Mouse (Mus musculus): ENCODE results near the gene Napsa. TPM values are rescaled to one million over a fixed set of nuclear protein-coding genes. Genes with fewer than 3 reads are reported as not detected.

The Napsa gene
- total RNA-seq, 4 experiments from 2014 or later = 0.65 TPM; not detected in 3

- no peak for DNase-seq (ENCODE audit: low spot score in 2 of 2)
Observed at GRCm38 (mm10) chr7:44625241-44626067, 53.3 kb downstream of the Napsa start.

GRCm38 (mm10) chr7:44626068-44626385 is 53.8 kb downstream of the Napsa start:
- no peak for DNase-seq (ENCODE audit: low spot score in 2 of 2)

GRCm38 (mm10) chr7:44626966-44627365 is 54.8 kb downstream of the Napsa start:
- DNase-seq (ENCODE audit: low spot score in 2 of 2) = no peak

GRCm38 (mm10) chr7:44628402-44629034 is 56.3 kb downstream of the Napsa start:
- no peak for DNase-seq (ENCODE audit: low spot score in 2 of 2)

GRCm38 (mm10) chr7:44630437-44630836 is 58.3 kb downstream of the Napsa start:
- no peak for DNase-seq (ENCODE audit: low spot score in 2 of 2)

- no peak for DNase-seq (ENCODE audit: low spot score in 2 of 2)
Observed at GRCm38 (mm10) chr7:44632676-44633075, 60.5 kb downstream of the Napsa start.

- DNase-seq (ENCODE audit: low spot score in 2 of 2) = no peak
Observed at GRCm38 (mm10) chr7:44633407-44633806, 61.2 kb downstream of the Napsa start.

Small RNA genes within 50 kb of the gene (microRNA-seq; reads per million reads assigned to microRNA genes)
- 0 to 1.9 reads per million in 2 experiments for gene Mir7053

Other genes starting within 250 kb of the Napsa start
- 10 to 100 TPM; 82.9 to 94.7 (median 87.0) TPM for gene Syt3, start 188.3 kb upstream of the Napsa start, total RNA-seq (2022)
- gene 1700008O03Rik, start 186.6 kb upstream of the Napsa start, total RNA-seq (2022) = 1 to 10 TPM; 2.2 to 4.3 (median 2.8) TPM
- 100 to 1,000 TPM; 278 to 302 (median 291) TPM for gene Lrrc4b, start 143.4 kb upstream of the Napsa start, total RNA-seq (2022)
- 10 to 100 TPM; 11.1 to 13.6 (median 12.4) TPM for gene Aspdh, start 107.0 kb upstream of the Napsa start, total RNA-seq (2022)
- 100 to 1,000 TPM in 2 of 4 experiments, 10 to 100 TPM in 2; 97.1 to 114 (median 103) TPM for gene Josd2, start 104.4 kb upstream of the Napsa start, total RNA-seq (2022)
- 100 to 1,000 TPM; 201 to 225 (median 215) TPM for gene Emc10, start 75.9 kb upstream of the Napsa start, total RNA-seq (2022)
- 10 to 100 TPM; 15.5 to 21.6 (median 19.0) TPM for gene Fam71e1, start 75.8 kb upstream of the Napsa start, total RNA-seq (2022)
- under 1 TPM in 3 of 4 experiments, not detected in 1; 0.10 to 0.57 (median 0.14) TPM for gene Mybpc2, start 47.7 kb upstream of the Napsa start, total RNA-seq (2022)
- under 1 TPM in 1 of 4 experiments, not detected in 3; 0.16 TPM for gene Spib, start 40.3 kb upstream of the Napsa start, total RNA-seq (2022)
- gene Pold1, start 23.5 kb upstream of the Napsa start, total RNA-seq (2022) = 10 to 100 TPM in 2 of 4 experiments, 1 to 10 TPM in 2; 8.2 to 11.5 (median 10.2) TPM
- 10 to 100 TPM; 57.2 to 67.9 (median 61.1) TPM for gene Nr1h2, start 18.4 kb upstream of the Napsa start, total RNA-seq (2022)
- 100 to 1,000 TPM; 133 to 157 (median 145) TPM for gene Kcnc3, start 18.3 kb downstream of the Napsa start, total RNA-seq (2022)
- 10 to 100 TPM; 26.6 to 36.6 (median 32.8) TPM for gene Myh14, start 98.5 kb downstream of the Napsa start, total RNA-seq (2022)
- not detected for gene Izumo2, start 136.4 kb downstream of the Napsa start, total RNA-seq (2022)
- gene Vrk3, start 176.0 kb downstream of the Napsa start, total RNA-seq (2022) = 10 to 100 TPM; 27.7 to 34.6 (median 33.7) TPM
- under 1 TPM; 0.31 to 0.70 (median 0.60) TPM for gene Zfp473, start 178.7 kb downstream of the Napsa start, total RNA-seq (2022)
- gene Nup62, start 243.7 kb downstream of the Napsa start, total RNA-seq (2022) = 10 to 100 TPM; 27.7 to 32.5 (median 30.2) TPM
- 10 to 100 TPM in 2 of 4 experiments, 1 to 10 TPM in 2; 2.7 to 12.2 (median 7.8) TPM for gene Il4i1, start 244.0 kb downstream of the Napsa start, total RNA-seq (2022)
- 10 to 100 TPM; 23.3 to 36.1 (median 26.1) TPM for gene Atf5, start 244.3 kb downstream of the Napsa start, total RNA-seq (2022)

Data from layer of hippocampus, adult 8-10 months (tissue).